Mouse (Mus musculus) frontal cortex, postnatal 10 days (tissue): ENCODE data around the gene Men1.

Source experiments
- DNase-seq, 2 experiments: peaks; one replicate each; pipeline ENCODE4 v3.0.0; 2022; ENCODE audit warnings: low spot score in 2 of 2, mixed read lengths in 1 of 2

The Men1 gene

GRCm38 (mm10) chr19:6390251-6390650 is 55.5 kb downstream of the Men1 start:
- no peak for DNase-seq
